Mouse (Mus musculus) lung, postnatal 0 days (tissue): ENCODE data around the gene Defa34. TPM values are rescaled to one million over a fixed set of nuclear protein-coding genes. Genes with fewer than 3 reads are reported as not detected.
A peak's percentile ranks its signal among the peaks of the same experiment; 100 is the strongest.
"Not testable (repeated sequence)": the region's sequence is repeated elsewhere in the genome, so short reads cannot be mapped to it uniquely, and the experiment has no call there.

Experiments used
- ATAC-seq: fragments of 200-750 bp; cut with Nextera tagmentation; 2 replicates; pipeline ENCODE4 v1.8.0; 2017; ENCODE audit warnings: moderate library complexity
- DNase-seq: peaks from one replicate; pipeline ENCODE4 v3.0.0-alpha.2; 2016; ENCODE audit warnings: low spot score
- H3K27ac ChIP-seq: fragments of 300-500 bp; sonication (generic); 2 replicates; pipeline ENCODE4 v1.5.1; 2014; ENCODE audit warnings: antibody characterized with exemption, mild to moderate bottlenecking, low read length, mixed read lengths
- H3K27me3 ChIP-seq: fragments of 300-500 bp; sonication (generic); replicated peaks from 2 replicates; pipeline ENCODE4 v1.6.1; 2014; ENCODE audit warnings: low read length, mixed read lengths; ENCODE audit not compliant: insufficient read depth
- H3K36me3 ChIP-seq: fragments of 300-500 bp; sonication (generic); 2 replicates; pipeline ENCODE4 v1.6.1; 2014; ENCODE audit warnings: low read length, mixed read lengths; ENCODE audit not compliant: insufficient read depth
- H3K4me1 ChIP-seq: fragments of 300-500 bp; sonication (generic); 2 replicates; pipeline ENCODE4 v1.6.1; 2014; ENCODE audit warnings: antibody characterized with exemption, low read depth, low read length, mixed read lengths; ENCODE audit not compliant: insufficient read depth
- H3K4me2 ChIP-seq: fragments of 300-500 bp; sonication (generic); replicated peaks from 2 replicates; pipeline ENCODE4 v1.6.1; 2014; ENCODE audit warnings: low read depth, mild to moderate bottlenecking, low read length, moderate library complexity, mixed read lengths
- H3K4me3 ChIP-seq: fragments of 300-500 bp; sonication (generic); 2 replicates; pipeline ENCODE4 v1.5.1; 2014; ENCODE audit warnings: low read depth, low read length
- H3K9ac ChIP-seq: fragments of 300-500 bp; sonication (generic); replicated peaks from 2 replicates; pipeline ENCODE4 v1.6.1; 2014; ENCODE audit warnings: low read depth, mild to moderate bottlenecking
- H3K9me3 ChIP-seq: fragments of 300-500 bp; sonication (generic); 2 replicates; pipeline ENCODE4 v1.6.1; 2016; ENCODE audit warnings: low read length, mixed read lengths
- WGBS: fragments of 180-500 bp; shearing (Covaris S2); extraction: QIAGEN DNeasy Blood & Tissue Kit; methylation state at CpG from one replicate; pipeline ENCODE4 v1.1.7; 2014; 5-methylcytosine and 5-hydroxymethylcytosine counted together
- polyA plus RNA-seq: library from polyadenylated mRNA; unstranded; fragments of >200 nt; fragmentation: Nextera tagmentation; extraction: Ambion mirVana; gene quantifications from 2 replicates; pipeline ENCODE4 v1.2.1, GENCODE M21; 2015

Gene Defa34
- not detected in 2 replicates for polyA plus RNA-seq

GRCm38 (mm10) chr8:21665497-21665896 lies at the start of gene Defa34:
Gene Defa34, plus strand, starts transcription at chr8:21665797.
- H3K4me2 ChIP-seq, H3K4me1 ChIP-seq, H3K27ac ChIP-seq, ATAC-seq, H3K9ac ChIP-seq, H3K27me3 ChIP-seq, H3K9me3 ChIP-seq, H3K4me3 ChIP-seq, H3K36me3 ChIP-seq, DNase-seq: not testable (repeated sequence)
- WGBS, result 60% methylated on average over 1 of the region's 1 CpGs

- H3K4me3 ChIP-seq, ATAC-seq, H3K27ac ChIP-seq, H3K4me2 ChIP-seq, H3K27me3 ChIP-seq, H3K4me1 ChIP-seq, H3K36me3 ChIP-seq, H3K9me3 ChIP-seq, H3K9ac ChIP-seq: not testable (repeated sequence)
- peak; percentile 0 for DNase-seq
- no CpG with 5 or more reads among the region's 1 CpGs for WGBS
These were observed 47.7 kb upstream of the Defa34 start, which contains the start of gene Defa26 for GRCm38 (mm10) chr8:21617883-21618282. Gene Defa26, plus strand, starts transcription at chr8:21618183.

GRCm38 (mm10) chr8:21655480-21655879 lies 10.1 kb upstream of the Defa34 start, which contains the start of gene Defa17:
Gene Defa17, plus strand, starts transcription at chr8:21655780.
- H3K4me1 ChIP-seq, H3K36me3 ChIP-seq, DNase-seq, H3K27me3 ChIP-seq, H3K27ac ChIP-seq, H3K4me2 ChIP-seq, ATAC-seq, H3K9me3 ChIP-seq, H3K9ac ChIP-seq, H3K4me3 ChIP-seq: not testable (repeated sequence)
- WGBS, result no CpG with 5 or more reads among the region's 2 CpGs

- not testable (repeated sequence) for DNase-seq, H3K9me3 ChIP-seq, H3K27me3 ChIP-seq, H3K9ac ChIP-seq, H3K4me1 ChIP-seq, ATAC-seq, H3K4me2 ChIP-seq, H3K27ac ChIP-seq, H3K4me3 ChIP-seq, H3K36me3 ChIP-seq
- 47% methylated on average over 1 of the region's 2 CpGs for WGBS
These were observed 37.9 kb downstream of the Defa34 start, which contains the start of gene AY761184 for GRCm38 (mm10) chr8:21703545-21703944. Gene AY761184, minus strand, starts transcription at chr8:21703645.

Other genes starting within 250 kb of the Defa34 start
- gene Defa36, start 238.4 kb upstream of the Defa34 start, polyA plus RNA-seq, result not detected in 2 replicates
- gene Gm7849, start 209.2 kb upstream of the Defa34 start, polyA plus RNA-seq, result not detected in 2 replicates
- gene Defa20, start 156.5 kb upstream of the Defa34 start, polyA plus RNA-seq, result not detected in 2 replicates
- not detected in 2 replicates for gene Defa32, start 136.8 kb upstream of the Defa34 start, polyA plus RNA-seq
- not detected in 2 replicates for gene Defa37, start 100.4 kb upstream of the Defa34 start, polyA plus RNA-seq
- gene Defa28, start 82.8 kb upstream of the Defa34 start, polyA plus RNA-seq, result not detected in 2 replicates
- not detected in 2 replicates for gene Gm7861, start 71.3 kb upstream of the Defa34 start, polyA plus RNA-seq
- not detected in 2 replicates for gene Defa26, start 47.6 kb upstream of the Defa34 start, polyA plus RNA-seq
- gene Defa17, start 10.0 kb upstream of the Defa34 start, polyA plus RNA-seq, result not detected in 2 replicates
- not detected in 2 replicates for gene AY761184, start 37.8 kb downstream of the Defa34 start, polyA plus RNA-seq
- gene Defa24, start 68.7 kb downstream of the Defa34 start, polyA plus RNA-seq, result not detected in 2 replicates
- gene Defb50, start 157.7 kb downstream of the Defa34 start, polyA plus RNA-seq, result not detected in 2 replicates
- gene Defb2, start 174.1 kb downstream of the Defa34 start, polyA plus RNA-seq, result not detected in 2 replicates
- gene Defb10, start 193.1 kb downstream of the Defa34 start, polyA plus RNA-seq, result not detected in 2 replicates
- not detected in 2 replicates for gene Defb9, start 219.6 kb downstream of the Defa34 start, polyA plus RNA-seq
- not detected in 2 replicates for gene Defb11, start 240.6 kb downstream of the Defa34 start, polyA plus RNA-seq